Mouse (Mus musculus) stomach, embryonic 16.5 days (tissue): Measurements from ENCODE around the gene 4930579F01Rik. TPM values are rescaled to one million over a fixed set of nuclear protein-coding genes. Genes with fewer than 3 reads are reported as not detected.
"Not testable (repeated sequence)": the region's sequence is repeated elsewhere in the genome, so short reads cannot be mapped to it uniquely, and the experiment has no call there.

Experiments used
- ATAC-seq: fragments of 200-750 bp; cut with Nextera tagmentation; 2 replicates; pipeline ENCODE4 v1.8.0; 2017; ENCODE audit warnings: moderate number of reproducible peaks, moderate TSS enrichment; ENCODE audit not compliant: insufficient read depth, low FRiP score
- H3K27ac ChIP-seq: fragments of 300-500 bp; sonication (generic); 2 replicates; pipeline ENCODE4 v1.5.1; 2014; ENCODE audit warnings: low read length
- H3K27me3 ChIP-seq: fragments of 300-500 bp; sonication (generic); 2 replicates; pipeline ENCODE4 v1.6.1; 2014; ENCODE audit warnings: low read length, control low read depth, mixed read lengths; ENCODE audit not compliant: control insufficient read depth, insufficient read depth
- H3K36me3 ChIP-seq: fragments of 300-500 bp; sonication (generic); 2 replicates; pipeline ENCODE4 v1.6.1; 2014; ENCODE audit warnings: low read length; ENCODE audit not compliant: control insufficient read depth, insufficient read depth
- H3K4me1 ChIP-seq: fragments of 300-500 bp; sonication (generic); 2 replicates; pipeline ENCODE4 v1.6.1; 2014; ENCODE audit warnings: low read length, control low read depth, mixed read lengths; ENCODE audit not compliant: control insufficient read depth, insufficient read depth
- H3K4me2 ChIP-seq: fragments of 300-500 bp; sonication (generic); 2 replicates; pipeline ENCODE4 v1.6.1; 2014; ENCODE audit warnings: low read depth, low read length, mixed read lengths
- H3K4me3 ChIP-seq: fragments of 300-500 bp; sonication (generic); replicated peaks from 2 replicates; pipeline ENCODE4 v1.5.1; 2014; ENCODE audit warnings: mild to moderate bottlenecking, low read length
- H3K9ac ChIP-seq: fragments of 300-500 bp; sonication (generic); 2 replicates; pipeline ENCODE4 v1.6.1; 2014; ENCODE audit warnings: low read length
- H3K9me3 ChIP-seq: fragments of 300-500 bp; sonication (generic); replicated peaks from 2 replicates; pipeline ENCODE4 v1.6.1; 2016; ENCODE audit warnings: low read length, control low read depth; ENCODE audit not compliant: control insufficient read depth
- WGBS: fragments of 180-500 bp; shearing (Covaris S2); extraction: QIAGEN DNeasy Blood & Tissue Kit; methylation state at CpG from one replicate; pipeline ENCODE4 v1.1.7; 2014; 5-methylcytosine and 5-hydroxymethylcytosine counted together
- polyA plus RNA-seq: library from polyadenylated mRNA; unstranded; fragments of >200 nt; fragmentation: Nextera tagmentation; extraction: Ambion mirVana; gene quantifications from 2 replicates; pipeline ENCODE4 v1.2.1, GENCODE M21; 2015

4930579F01Rik gene
- polyA plus RNA-seq, 1 experiment from 2014 or later = 0.13 TPM

DNA sequence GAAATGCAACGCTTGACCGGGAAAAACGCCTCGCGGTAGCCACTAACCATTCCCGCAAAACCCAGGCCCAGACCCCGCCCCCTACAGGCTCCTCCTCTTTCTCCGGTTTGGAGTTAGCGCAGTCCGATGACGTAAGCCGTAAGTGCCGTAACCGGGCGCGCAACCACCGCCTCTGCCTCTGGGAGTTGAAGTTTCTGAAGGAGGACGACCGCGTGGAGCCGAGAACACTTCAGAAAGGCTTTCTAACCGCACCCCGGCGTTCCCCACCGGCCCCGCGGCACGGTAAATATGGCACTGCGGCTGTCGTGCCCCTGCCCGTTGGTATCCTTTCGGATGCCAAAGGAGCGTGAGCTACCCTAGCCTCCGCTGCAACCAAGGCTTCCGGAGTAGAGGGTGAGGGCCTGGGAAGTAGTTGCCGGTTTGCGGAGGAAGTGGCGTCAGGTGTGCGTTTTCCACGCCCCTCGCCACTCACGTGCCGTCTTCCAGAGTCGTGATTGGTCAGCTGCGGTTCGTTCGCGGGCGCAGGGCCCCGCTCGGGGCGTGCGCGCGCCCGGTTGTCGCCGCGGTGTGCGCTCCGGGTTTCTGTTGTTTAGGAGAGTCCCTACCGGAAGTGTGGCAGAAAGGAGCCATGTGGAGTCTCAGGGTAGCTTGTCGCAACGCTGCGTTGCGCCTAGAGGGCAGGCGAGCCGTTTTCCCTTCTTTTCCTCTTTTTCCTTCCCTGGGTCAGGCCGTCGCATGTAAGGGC, 50.1 kb downstream of the 4930579F01Rik start, which contains the start of gene Trmt10a:
Gene Trmt10a, plus strand, starts transcription at position 134 of the 745 bp plus-strand sequence.
- WGBS = under 1% methylated on average over 70 of the region's 70 CpGs
- no peaks in the 10 kb centered on the region for H3K27me3 ChIP-seq
- H3K4me2 ChIP-seq = peak within 1 kb of the TSS; percentile 79
- peak within 1 kb of the TSS; percentile 93 for H3K9ac ChIP-seq
- peak; percentile 99 for ATAC-seq
- H3K9me3 ChIP-seq = no peaks in the 10 kb centered on the region
- peak within 1 kb of the TSS; percentile 74 for H3K4me3 ChIP-seq
- peaks cover 3% of the 10 kb centered on the region; the same call in 1 of the 2 replicates for H3K4me1 ChIP-seq
- no peaks in the 10 kb centered on the region for H3K36me3 ChIP-seq
- H3K27ac ChIP-seq = peak within 1 kb of the TSS; percentile 100

DNA sequence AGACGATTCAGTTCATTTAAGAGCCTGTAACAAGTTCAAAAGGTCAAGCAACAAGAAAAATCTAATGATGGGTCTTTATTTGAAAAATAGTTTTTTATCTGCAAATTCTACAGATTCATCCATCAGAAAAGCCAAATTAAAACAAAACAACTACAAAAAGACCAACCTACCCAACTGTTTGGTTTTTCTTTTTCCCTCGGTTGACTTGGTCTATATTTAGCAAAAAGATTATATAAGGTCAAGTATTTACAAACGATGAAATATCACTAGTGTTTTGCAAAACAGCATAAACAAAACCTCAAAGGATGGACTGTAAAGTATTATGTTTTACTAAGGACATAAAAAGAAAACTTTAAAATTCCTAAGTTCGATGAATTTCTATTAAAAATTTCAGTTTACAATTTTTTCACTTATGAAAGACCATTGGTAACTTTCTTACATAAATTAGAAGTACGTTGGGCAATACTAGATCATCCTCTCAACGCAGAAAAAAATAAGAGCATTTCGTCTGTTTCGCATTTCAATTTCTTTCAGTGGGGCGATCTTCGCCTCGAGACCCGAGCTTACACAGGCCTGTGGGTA, 50.8 kb downstream of the 4930579F01Rik start:
- H3K27me3 ChIP-seq = no peaks in the 10 kb centered on the region
- peak overlapping the region; percentile 84 for H3K9ac ChIP-seq
- peak overlapping the region; percentile 49 for H3K4me2 ChIP-seq
- peak overlapping the region; percentile 100 for H3K27ac ChIP-seq
- no peaks in the 10 kb centered on the region for H3K36me3 ChIP-seq
- peak overlapping the region; percentile 74 for H3K4me3 ChIP-seq
- ATAC-seq = no peak
- H3K4me1 ChIP-seq = peaks cover 3% of the 10 kb centered on the region; the same call in 1 of the 2 replicates
- WGBS = 4% methylated on average over 12 of the region's 12 CpGs
- no peaks in the 10 kb centered on the region for H3K9me3 ChIP-seq

DNA sequence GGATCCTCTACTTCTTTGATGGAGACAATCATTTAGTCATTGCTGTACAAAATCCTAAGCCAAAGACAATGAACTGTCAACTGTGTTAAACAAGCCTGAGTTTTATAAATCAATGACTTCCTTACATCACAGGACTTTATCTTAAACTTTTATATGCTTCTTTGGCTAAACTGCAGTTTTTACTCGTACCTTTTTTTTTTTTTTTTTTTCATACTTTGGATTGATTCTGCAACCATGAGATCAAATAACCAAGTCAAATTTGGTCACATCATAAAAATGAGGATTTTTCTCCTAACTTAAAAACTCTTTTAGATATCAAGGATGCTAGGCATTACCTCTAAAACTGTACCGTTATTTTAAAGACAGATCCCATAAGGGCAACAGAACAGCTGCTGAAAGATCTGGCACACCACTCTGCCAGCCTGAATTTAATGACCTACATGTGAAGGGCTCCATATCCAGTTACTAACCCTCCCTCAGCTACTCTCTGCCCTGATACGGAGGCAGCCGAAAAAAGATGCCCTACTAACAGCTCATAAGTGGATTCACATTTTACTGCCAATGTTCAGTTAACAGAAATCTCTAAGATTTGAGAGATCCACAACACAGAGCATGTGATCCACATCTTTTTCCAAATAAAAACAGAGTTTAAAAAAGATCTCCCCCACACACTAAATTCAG, 51.4 kb downstream of the 4930579F01Rik start:
- Histone ChIP-seq H3K36me3 (no peaks in the 10 kb centered on the region), H3K27me3 (no peaks in the 10 kb centered on the region), H3K9me3 (no peaks in the 10 kb centered on the region), H3K4me1 (peaks cover 3% of the 10 kb centered on the region; the same call in 1 of the 2 replicates), H3K4me3 (0 out of 2 replicates have a peak overlapping the region, but pooled peaks have one; percentile 21), H3K4me2 (peak overlapping the region; percentile 44), H3K9ac (peak overlapping the region; percentile 46; the same call in 1 of the 2 replicates), H3K27ac (peak overlapping the region; percentile 34; the same call in 1 of the 2 replicates)
- ATAC-seq = no peak
- 58% methylated on average over 4 of the region's 4 CpGs for WGBS

DNA sequence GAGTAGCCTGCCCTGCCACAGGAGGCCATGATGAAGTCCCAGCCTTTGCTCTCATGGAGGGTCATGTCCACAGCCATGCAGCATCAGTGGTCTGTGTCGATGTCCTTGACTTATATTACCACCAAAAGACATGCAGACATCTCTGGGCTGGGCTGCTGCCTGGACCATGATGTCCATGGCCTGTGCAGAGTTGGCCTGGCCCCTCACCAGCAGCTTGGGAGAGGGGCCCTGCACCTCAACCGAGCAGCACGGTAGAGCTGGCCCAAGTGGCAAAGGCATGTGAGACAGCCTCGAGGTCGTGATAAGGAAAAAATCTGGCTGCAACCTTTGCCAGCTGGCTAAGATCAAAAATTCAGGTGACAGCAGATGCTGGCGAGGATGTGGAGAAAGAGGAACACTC, 54.0 kb downstream of the 4930579F01Rik start:
- no peak for ATAC-seq
- H3K4me1 ChIP-seq = peaks cover 3% of the 10 kb centered on the region; the same call in 1 of the 2 replicates
- no peaks in the 10 kb centered on the region for H3K27me3 ChIP-seq
- no peaks in the 10 kb centered on the region for H3K36me3 ChIP-seq
- WGBS = 84% methylated on average over 6 of the region's 6 CpGs
- no peak overlapping the region for H3K4me3 ChIP-seq
- no peak overlapping the region for H3K27ac ChIP-seq
- no peak overlapping the region for H3K4me2 ChIP-seq
- no peaks in the 10 kb centered on the region for H3K9me3 ChIP-seq
- H3K9ac ChIP-seq = no peak overlapping the region

DNA sequence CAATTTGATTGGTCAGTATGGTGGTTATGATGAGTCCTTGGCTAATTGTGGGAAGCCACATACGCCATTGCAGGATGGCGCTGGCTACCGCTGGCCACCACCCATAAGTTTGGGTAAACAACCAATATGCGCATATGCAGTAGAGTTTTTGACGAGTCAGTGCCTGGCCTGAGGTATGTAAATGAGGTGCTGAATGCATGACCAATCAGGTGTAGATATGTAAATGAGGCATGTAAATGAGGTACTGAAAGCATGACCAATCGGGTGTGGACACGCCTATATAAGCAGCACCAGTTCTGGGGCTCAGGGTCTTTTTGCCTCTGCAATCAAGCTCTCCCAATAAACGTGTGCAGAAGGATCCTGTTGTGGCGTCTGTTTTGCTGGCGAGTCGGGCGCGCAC, 55.5 kb downstream of the 4930579F01Rik start:
- not testable (repeated sequence) for H3K4me1 ChIP-seq, H3K9ac ChIP-seq, ATAC-seq, H3K9me3 ChIP-seq, H3K27me3 ChIP-seq, H3K36me3 ChIP-seq, H3K27ac ChIP-seq, H3K4me2 ChIP-seq, H3K4me3 ChIP-seq
- WGBS = 95% methylated on average over 13 of the region's 13 CpGs

DNA sequence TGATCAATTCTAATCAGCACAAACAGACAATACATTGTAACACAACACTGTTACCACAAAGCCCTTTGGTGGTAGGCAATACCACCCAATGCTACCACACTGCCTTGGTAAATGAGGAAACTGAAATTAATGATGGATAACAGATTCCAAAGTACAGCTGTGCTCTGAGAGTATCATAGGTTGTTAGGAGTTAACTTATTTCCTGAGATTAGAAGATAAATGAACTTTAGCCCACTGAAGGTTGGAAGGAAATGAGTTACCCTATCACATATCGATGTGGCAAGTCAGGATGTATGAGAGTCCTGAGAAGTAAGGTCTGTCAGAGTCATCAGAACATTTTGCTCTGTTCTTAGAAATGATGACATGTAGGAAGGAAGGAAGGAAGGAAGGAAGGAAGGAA, 59.1 kb downstream of the 4930579F01Rik start:
- no peak overlapping the region for H3K9ac ChIP-seq
- no peaks in the 10 kb centered on the region for H3K4me1 ChIP-seq
- no peaks in the 10 kb centered on the region for H3K9me3 ChIP-seq
- H3K27me3 ChIP-seq = no peaks in the 10 kb centered on the region
- 67% methylated on average over 1 of the region's 1 CpGs for WGBS
- H3K27ac ChIP-seq = no peak overlapping the region
- ATAC-seq = no peak
- no peak overlapping the region for H3K4me3 ChIP-seq
- H3K4me2 ChIP-seq = no peak overlapping the region
- no peaks in the 10 kb centered on the region for H3K36me3 ChIP-seq

DNA sequence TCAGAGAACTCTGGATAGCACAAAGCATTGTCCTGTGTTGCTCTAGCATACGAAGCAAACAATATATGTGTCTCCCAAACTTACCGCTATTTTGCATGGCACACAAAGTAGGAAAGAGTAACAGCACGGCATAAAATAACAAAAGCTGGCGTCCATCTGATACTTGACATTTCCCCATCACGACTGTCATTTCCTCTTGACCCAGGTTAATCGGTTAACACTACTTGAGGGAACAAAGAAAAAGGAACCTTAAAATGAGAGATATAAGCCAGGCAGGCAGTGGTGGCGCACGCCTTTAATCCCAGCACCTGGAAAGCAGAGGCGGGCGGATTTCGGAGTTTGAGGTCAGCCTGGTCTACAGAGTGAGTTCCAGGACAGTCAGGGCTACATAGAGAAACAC, 59.7 kb downstream of the 4930579F01Rik start:
- WGBS = 81% methylated on average over 11 of the region's 11 CpGs
- H3K4me2 ChIP-seq = no peak overlapping the region
- H3K27ac ChIP-seq = no peak overlapping the region
- H3K4me1 ChIP-seq = no peaks in the 10 kb centered on the region
- H3K9me3 ChIP-seq = no peaks in the 10 kb centered on the region
- no peak for ATAC-seq
- no peak overlapping the region for H3K4me3 ChIP-seq
- no peaks in the 10 kb centered on the region for H3K27me3 ChIP-seq
- no peak overlapping the region for H3K9ac ChIP-seq
- no peaks in the 10 kb centered on the region for H3K36me3 ChIP-seq

DNA sequence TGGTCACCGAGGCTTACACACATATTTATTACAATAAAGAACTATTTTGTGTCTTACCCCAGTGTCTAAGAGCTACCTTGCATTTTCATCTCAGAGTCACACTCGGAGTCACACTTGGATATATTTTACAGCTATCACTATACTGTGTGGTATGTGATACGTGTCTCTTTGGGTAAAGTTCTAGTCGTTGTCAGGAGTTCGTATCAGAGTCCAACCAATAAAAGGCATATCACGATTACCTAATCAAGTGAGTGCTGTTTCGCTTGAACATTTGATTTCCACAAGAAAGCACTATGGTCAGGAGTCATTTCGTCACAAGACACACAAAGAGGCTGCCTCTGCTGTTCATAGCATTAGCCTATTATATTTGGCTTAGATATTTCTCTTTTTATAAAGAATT, 60.2 kb downstream of the 4930579F01Rik start:
- 0 out of 2 replicates have a peak, but pooled peaks have one; percentile 29 for ATAC-seq
- no peaks in the 10 kb centered on the region for H3K36me3 ChIP-seq
- 90% methylated on average over 8 of the region's 8 CpGs for WGBS
- no peaks in the 10 kb centered on the region for H3K27me3 ChIP-seq
- H3K4me1 ChIP-seq = no peaks in the 10 kb centered on the region
- no peaks in the 10 kb centered on the region for H3K9me3 ChIP-seq
- no peak overlapping the region for H3K4me3 ChIP-seq
- H3K9ac ChIP-seq = no peak overlapping the region
- no peak overlapping the region for H3K27ac ChIP-seq
- H3K4me2 ChIP-seq = no peak overlapping the region

DNA sequence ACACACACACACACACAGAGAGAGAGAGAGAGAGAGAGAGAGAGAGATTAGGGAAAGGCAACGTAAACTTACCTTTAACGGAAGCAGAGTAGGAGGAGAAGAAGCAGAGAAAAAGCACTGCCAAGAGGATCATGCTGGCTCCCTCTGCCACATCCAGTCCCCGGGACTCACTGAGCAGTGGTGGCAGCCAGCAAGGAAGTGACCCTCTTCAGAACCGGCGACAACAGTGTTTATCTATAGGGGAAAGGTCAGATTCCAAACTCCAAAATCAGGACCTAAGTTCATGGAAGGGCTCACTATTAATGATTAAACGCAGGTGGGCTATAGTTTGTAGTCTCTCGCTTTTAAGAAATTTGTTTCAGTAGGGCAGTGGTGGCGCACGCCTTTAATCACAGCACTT, 62.5 kb downstream of the 4930579F01Rik start:
- Histone ChIP-seq H3K4me3 (no peak overlapping the region), H3K27me3 (no peaks in the 10 kb centered on the region), H3K9me3 (no peaks in the 10 kb centered on the region), H3K9ac (no peak overlapping the region), H3K27ac (no peak overlapping the region), H3K4me2 (no peak overlapping the region), H3K36me3 (no peaks in the 10 kb centered on the region), H3K4me1 (no peaks in the 10 kb centered on the region)
- WGBS = 41% methylated on average over 9 of the region's 9 CpGs
- ATAC-seq = 0 out of 2 replicates have a peak, but pooled peaks have one; percentile 60
